Mouse (Mus musculus) midbrain, embryonic 14.5 days (tissue): ENCODE data around the gene Glb1l3. TPM values are rescaled to one million over a fixed set of nuclear protein-coding genes. Genes with fewer than 3 reads are reported as not detected.

ENCODE experiments used
- polyA plus RNA-seq: library from polyadenylated mRNA; unstranded; fragments of >200 nt; fragmentation: Nextera tagmentation; extraction: Ambion mirVana; gene quantifications from 2 replicates; pipeline ENCODE4 v1.2.1, GENCODE M21; 2014

The Glb1l3 gene
- polyA plus RNA-seq, 1 experiment from 2014 or later, result not detected

Other genes starting within 250 kb of the Glb1l3 start
- gene B3gat1, start 127.2 kb downstream of the Glb1l3 start, polyA plus RNA-seq, result 46.6 and 49.6 TPM in 2 replicates
- gene Glb1l2, start 54.4 kb downstream of the Glb1l3 start, polyA plus RNA-seq, result 1.4 and 2.1 TPM in 2 replicates
- not detected in 2 replicates for gene Gm1110, start 62.2 kb upstream of the Glb1l3 start, polyA plus RNA-seq
- 27.3 and 28.5 TPM in 2 replicates for gene Acad8, start 138.7 kb upstream of the Glb1l3 start, polyA plus RNA-seq
- gene Thyn1, start 138.8 kb upstream of the Glb1l3 start, polyA plus RNA-seq, result 127 and 131 TPM in 2 replicates
- 85.3 and 102 TPM in 2 replicates for gene Vps26b, start 169.2 kb upstream of the Glb1l3 start, polyA plus RNA-seq
- gene Ncapd3, start 169.3 kb upstream of the Glb1l3 start, polyA plus RNA-seq, result 16.7 and 24.6 TPM in 2 replicates